Mouse (Mus musculus): ENCODE data around the gene Cfap43. TPM values are rescaled to one million over a fixed set of nuclear protein-coding genes. Genes with fewer than 3 reads are reported as not detected.

Gene Cfap43
- polyA plus RNA-seq, 1 experiment from 2014 or later: 0.51 TPM

- no peak overlapping the region for H3K4me2 ChIP-seq
- ATAC-seq (ENCODE audit: low FRiP score): 0 out of 2 replicates have a peak, but pooled peaks have one; percentile 28
- WGBS: 67% methylated on average over 9 of the region's 9 CpGs
- H3K4me1 ChIP-seq: peaks cover 3% of the 10 kb centered on the region; the same call in 1 of the 2 replicates
- no peaks in the 10 kb centered on the region for H3K9me3 ChIP-seq (replicated peaks)
- H3K27ac ChIP-seq (replicated peaks): no peak overlapping the region
- H3K4me3 ChIP-seq (replicated peaks): no peak overlapping the region
- H3K9ac ChIP-seq (replicated peaks): no peak overlapping the region
- no peaks in the 10 kb centered on the region for H3K36me3 ChIP-seq
- H3K27me3 ChIP-seq (replicated peaks): no peaks in the 10 kb centered on the region
These were observed 36.2 kb downstream of the Cfap43 start for GRCm38 (mm10) chr19:47882882-47883254.

DNA sequence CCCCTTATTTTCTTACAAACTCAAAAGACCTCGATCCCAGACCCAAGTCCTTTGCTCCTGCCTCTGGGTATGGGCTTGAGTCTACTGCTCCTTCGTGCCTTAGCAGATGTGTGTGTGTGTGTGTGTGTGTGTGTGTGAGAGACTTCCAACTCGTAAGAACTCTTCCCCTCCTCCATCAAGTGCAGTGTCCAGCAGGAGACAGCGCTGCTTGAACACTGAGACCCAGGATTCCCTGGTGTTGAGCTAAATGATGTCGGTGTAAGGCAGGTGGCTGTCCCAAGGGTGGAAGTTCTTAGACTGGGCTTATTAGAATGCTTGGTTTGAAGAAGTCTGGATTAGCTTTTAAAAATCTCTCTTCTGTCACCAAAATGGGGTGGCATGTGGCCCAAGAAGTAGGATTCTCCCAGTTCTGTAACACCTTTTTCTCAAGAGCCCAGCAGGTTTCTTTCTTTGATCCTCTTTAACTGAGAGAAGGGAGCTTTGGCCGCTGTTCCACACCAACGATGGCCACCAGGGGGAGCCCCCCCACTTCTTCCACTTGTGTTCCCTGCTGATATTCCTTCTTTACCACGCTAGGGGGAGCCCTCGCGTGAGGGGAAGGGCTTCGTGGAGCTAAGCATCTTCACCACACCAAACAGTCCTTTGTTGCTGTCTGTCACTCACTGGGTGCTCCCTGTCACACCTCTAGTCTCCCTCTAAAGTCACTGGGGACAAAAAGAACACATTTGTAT is 36.8 kb downstream of the Cfap43 start:
- Histone ChIP-seq H3K9ac (replicated peaks) (no peak overlapping the region), H3K36me3 (no peaks in the 10 kb centered on the region), H3K27me3 (replicated peaks) (no peaks in the 10 kb centered on the region), H3K9me3 (replicated peaks) (no peaks in the 10 kb centered on the region), H3K4me1 (peaks cover 3% of the 10 kb centered on the region; the same call in 1 of the 2 replicates), H3K4me2 (no peak overlapping the region), H3K4me3 (replicated peaks) (no peak overlapping the region), H3K27ac (replicated peaks) (no peak overlapping the region)
- ATAC-seq (ENCODE audit: low FRiP score): peak; percentile 55
- whole genome bisulfite sequencing: 28% methylated on average over 11 of the region's 11 CpGs

DNA sequence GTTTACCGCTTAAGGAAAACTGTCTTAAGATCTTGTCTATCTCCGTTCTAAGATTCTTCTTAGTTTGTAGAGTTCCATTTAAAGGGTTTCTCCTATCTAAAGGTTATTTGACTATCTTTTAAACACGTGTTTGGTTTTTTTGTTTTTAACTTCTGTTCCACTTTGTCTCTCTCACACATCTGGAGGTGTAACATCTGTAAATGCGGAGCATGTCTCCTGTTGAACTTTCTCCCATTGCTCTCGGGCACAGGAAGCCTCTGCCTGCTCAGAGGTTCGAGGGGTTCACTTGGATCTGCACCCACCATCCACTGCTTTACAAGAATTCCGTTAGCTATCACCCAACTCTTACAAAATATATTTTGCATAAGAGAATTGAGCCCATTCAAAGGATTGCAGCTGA is 37.5 kb downstream of the Cfap43 start:
- Histone ChIP-seq H3K36me3 (no peaks in the 10 kb centered on the region), H3K9me3 (replicated peaks) (no peaks in the 10 kb centered on the region), H3K4me1 (peaks cover 3% of the 10 kb centered on the region; the same call in 1 of the 2 replicates), H3K27ac (replicated peaks) (no peak overlapping the region), H3K27me3 (replicated peaks) (no peaks in the 10 kb centered on the region), H3K4me3 (replicated peaks) (no peak overlapping the region), H3K4me2 (no peak overlapping the region), H3K9ac (replicated peaks) (no peak overlapping the region)
- WGBS: 86% methylated on average over 7 of the region's 7 CpGs
- no peak for ATAC-seq (ENCODE audit: low FRiP score)

- no peak overlapping the region for H3K4me3 ChIP-seq (replicated peaks)
- no peak for ATAC-seq (ENCODE audit: low FRiP score)
- H3K9ac ChIP-seq (replicated peaks): no peak overlapping the region
- 86% methylated on average over 15 of the region's 15 CpGs for WGBS
- H3K27ac ChIP-seq (replicated peaks): no peak overlapping the region
- H3K9me3 ChIP-seq (replicated peaks): no peaks in the 10 kb centered on the region
- H3K27me3 ChIP-seq (replicated peaks): no peaks in the 10 kb centered on the region
- H3K36me3 ChIP-seq: no peaks in the 10 kb centered on the region
- peaks cover 3% of the 10 kb centered on the region; the same call in 1 of the 2 replicates for H3K4me1 ChIP-seq
- H3K4me2 ChIP-seq: no peak overlapping the region
These were observed 42.8 kb downstream of the Cfap43 start for GRCm38 (mm10) chr19:47876252-47876651.

DNA sequence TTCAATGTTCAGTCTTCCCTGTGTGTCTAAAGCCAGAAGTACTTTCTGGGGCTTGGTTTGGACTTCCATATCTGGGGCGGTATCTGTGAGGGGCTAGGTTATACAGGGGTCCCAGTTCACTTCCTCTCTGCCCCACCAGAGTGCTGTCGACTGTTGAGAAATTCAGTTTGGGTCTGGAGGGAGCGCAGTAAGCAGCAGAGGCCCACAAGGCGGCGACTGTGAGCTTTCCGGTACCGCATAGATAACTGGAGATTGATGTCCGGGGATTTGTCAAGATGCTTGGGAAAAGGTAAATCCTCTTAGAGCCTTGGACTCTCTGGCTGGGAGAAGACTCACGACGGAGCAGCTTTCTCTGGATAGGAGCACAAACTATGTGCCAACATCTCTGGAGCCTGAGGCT is 47.6 kb downstream of the Cfap43 start:
- Histone ChIP-seq H3K4me3 (replicated peaks) (no peak overlapping the region), H3K36me3 (no peaks in the 10 kb centered on the region), H3K4me2 (no peak overlapping the region), H3K27ac (replicated peaks) (no peak overlapping the region), H3K9ac (replicated peaks) (no peak overlapping the region), H3K27me3 (replicated peaks) (no peaks in the 10 kb centered on the region), H3K4me1 (no peaks in the 10 kb centered on the region), H3K9me3 (replicated peaks) (no peaks in the 10 kb centered on the region)
- ATAC-seq (ENCODE audit: low FRiP score): no peak
- 33% methylated on average over 10 of the region's 10 CpGs for WGBS

DNA sequence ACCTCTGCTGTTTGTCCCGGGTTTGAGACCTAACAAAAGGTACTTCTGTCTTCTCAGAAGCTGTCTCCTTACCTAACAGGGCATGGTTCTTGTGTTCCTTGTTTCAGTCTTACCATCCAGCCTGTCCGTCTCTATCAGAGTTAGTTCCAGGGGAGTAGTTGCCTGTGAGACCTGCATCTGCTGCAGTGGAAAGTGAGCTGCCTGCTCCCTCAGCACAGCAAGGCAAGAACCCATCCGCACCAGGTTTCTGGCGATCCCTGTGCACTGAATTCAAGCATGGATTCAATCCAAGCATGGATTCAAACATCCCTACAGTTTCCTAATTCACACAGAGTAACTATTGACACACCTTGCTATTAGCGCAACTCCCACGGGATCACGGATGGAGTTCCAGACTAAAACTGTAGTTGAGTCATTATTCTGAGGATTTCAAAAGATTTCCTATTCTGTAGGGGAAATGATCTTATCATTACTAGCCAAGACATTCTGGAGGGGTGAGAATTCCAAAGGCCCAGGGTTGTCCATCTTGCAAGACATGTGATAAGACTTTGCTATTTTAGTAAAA is 48.9 kb downstream of the Cfap43 start:
- WGBS: 77% methylated on average over 7 of the region's 7 CpGs
- ATAC-seq (ENCODE audit: low FRiP score): no peak
- Histone ChIP-seq H3K27me3 (replicated peaks) (no peaks in the 10 kb centered on the region), H3K4me3 (replicated peaks) (no peak overlapping the region), H3K4me1 (peaks cover 3% of the 10 kb centered on the region; the same call in 1 of the 2 replicates), H3K27ac (replicated peaks) (no peak overlapping the region), H3K36me3 (no peaks in the 10 kb centered on the region), H3K9ac (replicated peaks) (no peak overlapping the region), H3K4me2 (no peak overlapping the region), H3K9me3 (replicated peaks) (no peaks in the 10 kb centered on the region)

DNA sequence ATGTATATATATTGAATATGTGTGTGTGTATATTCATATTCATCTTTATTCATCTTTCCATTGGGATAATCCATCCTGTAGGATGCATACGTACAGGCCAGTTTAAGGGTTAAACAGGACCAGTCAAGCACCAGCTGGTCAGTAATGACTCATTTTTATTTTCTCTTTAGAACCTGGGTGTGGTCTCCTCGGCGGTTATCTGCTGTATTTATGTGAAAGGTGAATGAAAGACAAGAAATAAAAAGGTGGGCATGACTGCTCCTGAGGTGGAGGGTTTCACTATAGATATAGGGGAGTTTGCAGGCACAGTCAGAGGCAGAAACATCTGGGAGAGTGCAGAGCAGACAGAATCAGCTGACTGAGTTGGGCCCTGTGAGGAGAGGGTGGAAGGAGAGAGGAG is 49.6 kb downstream of the Cfap43 start:
- WGBS: 65% methylated on average over 3 of the region's 3 CpGs
- no peaks in the 10 kb centered on the region for H3K9me3 ChIP-seq (replicated peaks)
- H3K9ac ChIP-seq (replicated peaks): no peak overlapping the region
- no peak overlapping the region for H3K27ac ChIP-seq (replicated peaks)
- H3K36me3 ChIP-seq: no peaks in the 10 kb centered on the region
- no peak overlapping the region for H3K4me3 ChIP-seq (replicated peaks)
- ATAC-seq (ENCODE audit: low FRiP score): no peak
- no peak overlapping the region for H3K4me2 ChIP-seq
- peaks cover 8% of the 10 kb centered on the region for H3K4me1 ChIP-seq
- H3K27me3 ChIP-seq (replicated peaks): no peaks in the 10 kb centered on the region

GRCm38 (mm10) chr19:47868951-47869350 is 50.1 kb downstream of the Cfap43 start:
- ATAC-seq (ENCODE audit: low FRiP score): no peak
- no peaks in the 10 kb centered on the region for H3K9me3 ChIP-seq (replicated peaks)
- H3K4me3 ChIP-seq (replicated peaks): no peak overlapping the region
- H3K36me3 ChIP-seq: 0 out of 2 replicates have a peak, but pooled peaks cover 5% of the 10 kb centered on the region
- H3K27ac ChIP-seq (replicated peaks): no peak overlapping the region
- H3K4me1 ChIP-seq: peaks cover 8% of the 10 kb centered on the region
- no peak overlapping the region for H3K9ac ChIP-seq (replicated peaks)
- no peak overlapping the region for H3K4me2 ChIP-seq
- no peaks in the 10 kb centered on the region for H3K27me3 ChIP-seq (replicated peaks)
- 81% methylated on average over 4 of the region's 4 CpGs for WGBS

DNA sequence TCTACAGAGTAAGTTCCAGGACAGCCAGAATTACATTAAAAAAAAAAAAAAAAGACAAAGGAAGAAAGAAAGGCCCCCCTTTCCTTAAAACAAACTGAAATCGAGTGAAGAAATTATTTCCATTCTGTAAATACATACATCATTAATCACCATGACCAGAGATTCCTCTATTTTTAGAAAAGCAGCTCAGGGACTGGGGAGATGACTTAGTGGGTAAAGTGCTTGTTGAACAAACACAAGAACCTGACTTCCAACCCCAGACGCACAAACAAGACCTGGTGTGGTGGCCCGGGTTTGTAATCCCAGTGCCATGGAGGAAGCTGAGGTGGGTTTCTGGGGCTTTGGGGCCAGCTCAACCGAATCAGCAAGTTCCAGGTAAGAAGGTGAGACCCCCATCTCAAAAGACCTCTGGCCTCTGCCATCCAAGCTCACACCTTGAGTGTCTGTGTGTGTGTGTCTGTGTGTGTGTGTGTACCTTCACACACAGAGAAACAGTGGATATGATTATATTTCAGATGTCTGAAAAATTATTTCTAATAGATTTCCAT is 51.4 kb downstream of the Cfap43 start:
- no peak overlapping the region for H3K9ac ChIP-seq (replicated peaks)
- WGBS: 76% methylated on average over 4 of the region's 4 CpGs
- H3K27ac ChIP-seq (replicated peaks): no peak overlapping the region
- H3K4me2 ChIP-seq: no peak overlapping the region
- H3K4me1 ChIP-seq: peaks cover 8% of the 10 kb centered on the region
- no peak overlapping the region for H3K4me3 ChIP-seq (replicated peaks)
- H3K36me3 ChIP-seq: 0 out of 2 replicates have a peak, but pooled peaks cover 8% of the 10 kb centered on the region
- ATAC-seq (ENCODE audit: low FRiP score): no peak
- no peaks in the 10 kb centered on the region for H3K9me3 ChIP-seq (replicated peaks)
- H3K27me3 ChIP-seq (replicated peaks): no peaks in the 10 kb centered on the region

GRCm38 (mm10) chr19:47865353-47865947 is 53.6 kb downstream of the Cfap43 start, which contains the start of gene Gsto2:
Gene Gsto2, plus strand, starts transcription at chr19:47865534.
- H3K4me1 ChIP-seq: peaks cover 8% of the 10 kb centered on the region
- H3K4me2 ChIP-seq: peak within 1 kb of the TSS; percentile 85
- no peaks in the 10 kb centered on the region for H3K27me3 ChIP-seq (replicated peaks)
- H3K9ac ChIP-seq (replicated peaks): peak within 1 kb of the TSS; percentile 93
- H3K27ac ChIP-seq (replicated peaks): peak within 1 kb of the TSS; percentile 94
- H3K9me3 ChIP-seq (replicated peaks): no peaks in the 10 kb centered on the region
- peak within 1 kb of the TSS; percentile 74 for H3K4me3 ChIP-seq (replicated peaks)
- peaks cover 17% of the 10 kb centered on the region; the same call in 1 of the 2 replicates for H3K36me3 ChIP-seq
- peak; percentile 100 for ATAC-seq (ENCODE audit: low FRiP score)
- under 1% methylated on average over 49 of the region's 49 CpGs for WGBS

GRCm38 (mm10) chr19:47864721-47865120 is 54.4 kb downstream of the Cfap43 start:
- Histone ChIP-seq H3K27me3 (replicated peaks) (no peaks in the 10 kb centered on the region), H3K9ac (replicated peaks) (peak overlapping the region; percentile 93), H3K9me3 (replicated peaks) (no peaks in the 10 kb centered on the region), H3K27ac (replicated peaks) (no peak overlapping the region), H3K4me3 (replicated peaks) (peak overlapping the region; percentile 74), H3K4me2 (peak overlapping the region; percentile 85), H3K36me3 (peaks cover 21% of the 10 kb centered on the region; the same call in 1 of the 2 replicates), H3K4me1 (peaks cover 8% of the 10 kb centered on the region)
- ATAC-seq (ENCODE audit: low FRiP score): 0 out of 2 replicates have a peak, but pooled peaks have one; percentile 4
- 85% methylated on average over 7 of the region's 7 CpGs for WGBS
